Mouse (Mus musculus) urinary bladder, adult 2 months (tissue): ENCODE measurements around the gene Elp1. TPM values are rescaled to one million over a fixed set of nuclear protein-coding genes. Genes with fewer than 3 reads are reported as not detected.

ENCODE experiments used
- DNase-seq: peaks from one replicate; pipeline ENCODE4 v3.0.0; 2022; ENCODE audit warnings: low spot score
- polyA plus RNA-seq: library from polyadenylated mRNA; depleted of rRNA; stranded (reverse); fragments of >200 nt; gene quantifications from 2 replicates; pipeline ENCODE4 v1.2.3, GENCODE M21; 2012; rRNA removed

Gene Elp1
- polyA plus RNA-seq, 1 experiment = 23.4 TPM

DNA sequence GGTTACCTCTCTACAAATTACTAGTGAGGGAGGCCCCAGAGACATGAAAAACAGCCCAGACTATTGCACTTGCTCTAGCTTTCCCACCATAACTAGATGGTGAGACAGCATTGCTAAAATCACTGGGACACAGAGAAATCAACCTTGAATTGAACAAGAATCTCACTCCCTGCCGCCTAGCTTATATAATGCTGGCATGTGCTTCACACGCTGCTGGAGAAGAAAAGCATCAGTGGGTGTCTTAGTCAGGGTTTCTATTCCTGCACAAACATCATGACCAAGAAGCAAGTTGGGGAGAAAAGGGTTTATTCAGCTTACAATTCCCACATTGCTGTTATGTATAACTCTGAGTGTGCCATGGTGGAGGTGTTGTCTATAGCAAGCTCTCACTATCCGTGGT is 89.0 kb downstream of the Elp1 start:
- no peak for DNase-seq

DNA sequence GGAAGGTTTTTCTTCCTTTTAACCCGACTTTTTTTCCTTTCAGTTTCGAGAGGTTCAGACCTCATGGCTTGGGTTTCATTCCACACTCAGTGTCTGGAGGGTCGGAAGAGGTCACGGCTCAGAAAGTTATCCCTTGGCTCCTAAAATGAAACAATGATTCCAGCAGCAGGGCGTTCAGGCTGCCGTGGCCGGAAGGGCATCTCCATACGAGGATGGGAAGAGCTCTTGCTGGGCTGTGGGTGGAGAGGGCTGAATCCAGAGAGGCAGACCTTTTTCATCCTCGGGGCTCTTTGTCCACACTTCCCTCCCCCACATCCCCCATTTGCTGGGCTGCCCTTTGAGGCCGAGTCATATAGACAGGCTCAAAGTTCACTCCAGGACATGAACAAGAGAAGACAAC is 99.9 kb downstream of the Elp1 start:
- DNase-seq = no peak

Other genes with a start within 250 kb of the Elp1 start
- gene Gm26657, start 62.3 kb downstream of the Elp1 start, polyA plus RNA-seq = not detected in 2 replicates
- 0.06 TPM in 1 of 2 replicates, not detected in the other for gene Actl7b, start 60.9 kb downstream of the Elp1 start, polyA plus RNA-seq
- gene Actl7a, start 58.9 kb downstream of the Elp1 start, polyA plus RNA-seq = not detected in 2 replicates
- 4.9 and 7.1 TPM in 2 replicates for gene Fam206a, start within 50 bp of the Elp1 start, polyA plus RNA-seq
- 57.8 and 69.1 TPM in 2 replicates for gene Ctnnal1, start 62.9 kb upstream of the Elp1 start, polyA plus RNA-seq
- 16.4 and 17.0 TPM in 2 replicates for gene Tmem245, start 145.1 kb upstream of the Elp1 start, polyA plus RNA-seq
- 0.03 and 0.04 TPM in 2 replicates for gene Frrs1l, start 188.1 kb upstream of the Elp1 start, polyA plus RNA-seq